Mouse (Mus musculus) erythroblast, embryonic 14.5 days (primary cell): ENCODE results near the gene Gm10134.

ENCODE experiments used
- GATA1 ChIP-seq: IDR thresholded peaks from 2 replicates; pipeline ENCODE4 v1.6.1; 2012; ENCODE audit warnings: low read length, inconsistent platforms, mixed read lengths
- TAL1 ChIP-seq: IDR thresholded peaks from 3 replicates; pipeline ENCODE4 v1.6.1; 2012; ENCODE audit warnings: low read length, inconsistent platforms, mixed read lengths

DNA sequence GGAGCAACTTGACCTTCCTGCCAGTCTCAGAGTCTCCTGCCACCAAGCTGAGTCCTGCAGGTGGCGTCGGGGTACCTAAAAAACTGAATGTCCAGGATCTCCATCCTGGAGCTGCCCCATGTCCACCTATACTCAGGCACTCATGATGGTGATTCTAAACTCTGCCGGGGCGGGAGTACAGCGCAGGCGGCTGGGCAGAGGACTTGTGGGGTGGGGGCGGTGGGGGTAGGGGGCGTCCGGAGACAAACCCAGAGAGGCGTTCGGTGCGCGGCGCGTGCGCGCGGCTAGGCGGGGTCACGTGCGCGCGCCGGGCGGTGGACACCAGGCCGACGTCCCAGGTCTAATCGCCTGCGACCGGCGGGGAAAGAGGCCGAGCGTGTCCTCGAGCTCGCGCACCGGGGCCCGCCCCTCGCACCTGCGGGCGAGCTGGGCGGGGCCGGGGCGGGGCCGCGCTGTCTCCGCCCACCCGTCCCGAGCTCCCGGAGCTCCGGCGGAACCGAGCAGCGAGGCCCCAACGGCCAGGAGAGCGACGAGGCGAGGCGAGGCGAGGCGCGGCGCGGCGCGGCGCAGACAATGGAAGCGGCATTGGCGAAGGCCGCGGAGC lies 7.0 kb downstream of the Gm10134 start, which contains the start of gene Ralgds:
- no peak for TF ChIP-seq GATA1
- no peak for TF ChIP-seq TAL1
